Mouse (Mus musculus) WW6 (cell line): ENCODE measurements around the gene Gm28048.

Experiments used
- DNase-seq: peaks from one replicate; pipeline ENCODE4 v3.0.0-alpha.2; 2013; ENCODE audit warnings: low read depth, low spot score

The Gm28048 gene

GRCm38 (mm10) chr11:22844754-22845718 is 136.9 kb downstream of the Gm28048 start:
- no peak for DNase-seq

GRCm38 (mm10) chr11:22839456-22839855 is 142.4 kb downstream of the Gm28048 start:
- no peak for DNase-seq

- no peak for DNase-seq
Observed at GRCm38 (mm10) chr11:22838361-22838760, 143.5 kb downstream of the Gm28048 start.

GRCm38 (mm10) chr11:22836269-22836668 is 145.6 kb downstream of the Gm28048 start:
- DNase-seq: no peak

GRCm38 (mm10) chr11:22832600-22832999 is 149.3 kb downstream of the Gm28048 start:
- DNase-seq: no peak

GRCm38 (mm10) chr11:22831916-22832315 is 150.0 kb downstream of the Gm28048 start:
- no peak for DNase-seq

GRCm38 (mm10) chr11:22830684-22831083 is 151.2 kb downstream of the Gm28048 start:
- DNase-seq: no peak

- DNase-seq: no peak
Observed at GRCm38 (mm10) chr11:22830179-22830611, 151.7 kb downstream of the Gm28048 start.

- no peak for DNase-seq
Observed at GRCm38 (mm10) chr11:22828988-22829632, 152.8 kb downstream of the Gm28048 start.

- DNase-seq: no peak
Observed at GRCm38 (mm10) chr11:22827514-22828080, 154.3 kb downstream of the Gm28048 start.

GRCm38 (mm10) chr11:22826665-22827064 is 155.2 kb downstream of the Gm28048 start:
- DNase-seq: no peak

- DNase-seq: no peak
Observed at GRCm38 (mm10) chr11:22826051-22826450, 155.8 kb downstream of the Gm28048 start.

- DNase-seq: no peak
Observed at GRCm38 (mm10) chr11:22825548-22825947, 156.3 kb downstream of the Gm28048 start.

- DNase-seq: no peak
Observed at GRCm38 (mm10) chr11:22824049-22824705, 157.7 kb downstream of the Gm28048 start.

- no peak for DNase-seq
Observed at GRCm38 (mm10) chr11:22821243-22821642, 160.6 kb downstream of the Gm28048 start.

GRCm38 (mm10) chr11:22818371-22818770 is 163.5 kb downstream of the Gm28048 start:
- DNase-seq: no peak

- DNase-seq: no peak
Observed at GRCm38 (mm10) chr11:22815877-22816276, 166.0 kb downstream of the Gm28048 start.

- no peak for DNase-seq
Observed at GRCm38 (mm10) chr11:22815143-22815542, 166.7 kb downstream of the Gm28048 start.

GRCm38 (mm10) chr11:22813921-22814704 is 167.8 kb downstream of the Gm28048 start:
- DNase-seq: no peak

GRCm38 (mm10) chr11:22813427-22813826 is 168.5 kb downstream of the Gm28048 start:
- no peak for DNase-seq

- DNase-seq: no peak
Observed at GRCm38 (mm10) chr11:22811413-22811812, 170.5 kb downstream of the Gm28048 start.
